Mouse (Mus musculus): ENCODE results near the gene Socs3.

DNA sequence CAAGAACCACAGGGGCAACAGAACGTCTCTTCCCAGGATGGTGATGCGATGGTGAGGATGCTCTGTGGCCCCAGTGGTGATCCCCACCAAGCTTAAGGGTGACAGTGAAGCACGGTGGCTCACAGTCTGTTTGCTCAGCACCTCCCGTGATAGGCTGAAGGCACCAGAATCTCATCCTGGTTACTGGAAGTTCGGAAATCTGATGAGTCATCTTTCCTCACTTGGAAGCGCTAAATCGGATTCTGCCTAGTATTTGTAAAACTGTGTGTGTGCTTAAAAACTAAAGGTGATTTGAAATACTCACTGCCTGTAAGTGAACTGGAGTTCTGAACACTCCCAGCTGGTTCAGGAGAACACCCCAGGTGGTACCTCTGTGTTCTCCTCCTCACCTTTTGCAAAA is 13.9 kb upstream of the Socs3 start:
- no peak for TF ChIP-seq MAX (IDR thresholded peaks at IDR 0.05; ENCODE audit: low read depth)
- TF ChIP-seq POLR2A (IDR thresholded peaks at IDR 0.05; ENCODE audit: insufficient read length, low read depth): no peak
- no peak for TF ChIP-seq SRF (IDR thresholded peaks at IDR 0.05; ENCODE audit: control insufficient read depth, insufficient read length, low read depth)
- no peak for TF ChIP-seq REST (IDR thresholded peaks at IDR 0.05; ENCODE audit: insufficient read depth, insufficient read length)

Data from myocyte (in vitro differentiated cells).